Mouse (Mus musculus) heart, postnatal 0 days (tissue): ENCODE measurements at regions not wholly inside any gene's neighbourhood (a gene's known extent, or its start where the extent isn't known, plus 50 kb on each side); places are given as distances from the start of the nearest gene placed in this dataset.

Experiments
- ATAC-seq: fragments of 200-750 bp; cut with Nextera tagmentation; 2 replicates; pipeline ENCODE4 v1.8.0; 2017; ENCODE audit warnings: low read depth, moderate number of reproducible peaks, moderate library complexity; ENCODE audit not compliant: insufficient read depth
- DNase-seq: peaks from one replicate; pipeline ENCODE4 v3.0.0-alpha.2; 2016; ENCODE audit warnings: low spot score
- H3K27ac ChIP-seq: fragments of 300-500 bp; sonication (generic); 2 replicates; pipeline ENCODE4 v1.5.1; 2014; ENCODE audit warnings: low read depth, mild to moderate bottlenecking
- H3K27me3 ChIP-seq: fragments of 300-500 bp; sonication (generic); 2 replicates; pipeline ENCODE4 v1.6.1; 2014; ENCODE audit warnings: low read length, mixed read lengths; ENCODE audit not compliant: control insufficient read depth, insufficient read depth
- H3K36me3 ChIP-seq: fragments of 300-500 bp; sonication (generic); replicated peaks from 2 replicates; pipeline ENCODE4 v1.6.1; 2014; ENCODE audit warnings: low read length, mixed read lengths; ENCODE audit not compliant: control insufficient read depth, insufficient read depth
- H3K4me1 ChIP-seq: fragments of 300-500 bp; sonication (generic); 2 replicates; pipeline ENCODE4 v1.6.1; 2014; ENCODE audit warnings: antibody characterized with exemption; ENCODE audit not compliant: control insufficient read depth, insufficient read depth
- H3K4me2 ChIP-seq: fragments of 300-500 bp; sonication (generic); 2 replicates; pipeline ENCODE4 v1.6.1; 2014; ENCODE audit warnings: low read depth, mild to moderate bottlenecking, low read length, moderate library complexity
- H3K4me3 ChIP-seq: fragments of 300-500 bp; sonication (generic); 2 replicates; pipeline ENCODE4 v1.5.1; 2014; ENCODE audit warnings: low read depth, low read length
- H3K9ac ChIP-seq: fragments of 300-500 bp; sonication (generic); replicated peaks from 2 replicates; pipeline ENCODE4 v1.6.1; 2014; ENCODE audit warnings: low read depth, low read length, mixed read lengths
- H3K9me3 ChIP-seq: fragments of 300-500 bp; sonication (generic); replicated peaks from 2 replicates; pipeline ENCODE4 v1.6.1; 2016; ENCODE audit warnings: low read length; ENCODE audit not compliant: control insufficient read depth
- CTCF ChIP-seq: IDR thresholded peaks from 2 replicates; pipeline ENCODE4 v1.5.1; 2016; ENCODE audit warnings: antibody characterized with exemption, control low read depth, low read depth
- EP300 ChIP-seq: IDR thresholded peaks from 2 replicates; pipeline ENCODE4 v1.6.1; 2016; ENCODE audit warnings: antibody characterized with exemption, low read depth
- WGBS: fragments of 180-500 bp; shearing (Covaris S2); extraction: QIAGEN DNeasy Blood & Tissue Kit; methylation state at CpG from one replicate; pipeline ENCODE4 v1.1.7; 2014; 5-methylcytosine and 5-hydroxymethylcytosine counted together

GRCm38 (mm10) chr16:29735371-29736008 lies 156.4 kb downstream of the Opa1 start:
- Histone ChIP-seq H3K27me3 (peaks cover 19% of the 10 kb centered on the region), H3K36me3 (no peaks in the 10 kb centered on the region), H3K9ac (no peak overlapping the region), H3K4me2 (no peak overlapping the region), H3K9me3 (no peaks in the 10 kb centered on the region), H3K4me1 (peaks cover 8% of the 10 kb centered on the region), H3K27ac (peak overlapping the region; percentile 2; the same call in 1 of the 2 replicates), H3K4me3 (no peak overlapping the region)
- TF ChIP-seq EP300 (no peak), CTCF (no peak)
- 28% methylated on average over 12 of the region's 12 CpGs for WGBS
- DNase-seq = no peak
- ATAC-seq = no peak

DNA sequence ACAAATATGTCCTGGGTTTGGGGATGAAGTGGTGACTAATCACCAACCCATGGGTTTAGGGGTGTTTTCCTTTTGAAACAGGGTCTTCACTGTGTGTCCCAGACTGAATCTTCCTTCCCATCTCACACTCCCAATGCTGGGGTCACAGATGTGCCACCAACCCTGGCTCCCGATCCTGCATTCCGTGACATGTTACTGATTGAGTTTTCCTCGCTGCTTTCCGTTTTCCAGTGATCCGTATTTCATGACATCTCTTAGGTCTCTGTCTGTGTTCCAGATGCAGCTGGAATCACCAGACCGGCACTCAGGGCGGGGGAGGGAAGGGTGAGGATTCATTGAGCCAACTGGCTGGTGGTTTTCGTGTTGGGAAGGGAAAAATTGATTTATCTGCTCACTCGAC lies 157.1 kb downstream of the Opa1 start:
- Histone ChIP-seq H3K9me3 (no peaks in the 10 kb centered on the region), H3K9ac (no peak overlapping the region), H3K27ac (no peak overlapping the region), H3K4me3 (no peak overlapping the region), H3K36me3 (no peaks in the 10 kb centered on the region), H3K4me1 (peaks cover 8% of the 10 kb centered on the region), H3K27me3 (peaks cover 14% of the 10 kb centered on the region), H3K4me2 (no peak overlapping the region)
- TF ChIP-seq CTCF (no peak), EP300 (no peak)
- WGBS = 86% methylated on average over 9 of the region's 9 CpGs
- no peak for DNase-seq
- ATAC-seq = no peak

DNA sequence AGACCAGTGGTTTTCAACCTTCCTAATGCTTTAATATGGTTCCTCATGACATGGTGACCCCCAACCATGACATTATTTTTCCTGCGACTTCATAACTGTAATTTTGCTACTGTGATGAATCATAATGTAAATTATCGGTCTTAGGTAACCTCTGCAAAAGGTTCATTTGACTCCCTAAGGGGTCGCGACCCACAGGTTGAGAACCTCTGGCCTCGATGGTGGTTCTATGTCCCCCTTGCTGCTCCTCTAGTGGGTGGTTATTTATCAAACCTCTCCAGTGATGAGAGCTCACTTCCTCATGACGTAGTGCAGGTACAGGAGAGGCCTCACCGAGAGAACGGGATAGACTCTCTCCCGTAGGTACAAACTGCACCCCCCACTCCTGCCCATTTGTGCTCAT lies 158.9 kb downstream of the Opa1 start:
- TF ChIP-seq CTCF (no peak), EP300 (no peak)
- Histone ChIP-seq H3K4me1 (peaks cover 8% of the 10 kb centered on the region), H3K9ac (no peak overlapping the region), H3K36me3 (no peaks in the 10 kb centered on the region), H3K4me2 (no peak overlapping the region), H3K9me3 (no peaks in the 10 kb centered on the region), H3K4me3 (no peak overlapping the region), H3K27ac (no peak overlapping the region), H3K27me3 (peaks cover 6% of the 10 kb centered on the region; the same call in 1 of the 2 replicates)
- no peak for ATAC-seq
- no peak for DNase-seq
- WGBS = 73% methylated on average over 9 of the region's 9 CpGs

DNA sequence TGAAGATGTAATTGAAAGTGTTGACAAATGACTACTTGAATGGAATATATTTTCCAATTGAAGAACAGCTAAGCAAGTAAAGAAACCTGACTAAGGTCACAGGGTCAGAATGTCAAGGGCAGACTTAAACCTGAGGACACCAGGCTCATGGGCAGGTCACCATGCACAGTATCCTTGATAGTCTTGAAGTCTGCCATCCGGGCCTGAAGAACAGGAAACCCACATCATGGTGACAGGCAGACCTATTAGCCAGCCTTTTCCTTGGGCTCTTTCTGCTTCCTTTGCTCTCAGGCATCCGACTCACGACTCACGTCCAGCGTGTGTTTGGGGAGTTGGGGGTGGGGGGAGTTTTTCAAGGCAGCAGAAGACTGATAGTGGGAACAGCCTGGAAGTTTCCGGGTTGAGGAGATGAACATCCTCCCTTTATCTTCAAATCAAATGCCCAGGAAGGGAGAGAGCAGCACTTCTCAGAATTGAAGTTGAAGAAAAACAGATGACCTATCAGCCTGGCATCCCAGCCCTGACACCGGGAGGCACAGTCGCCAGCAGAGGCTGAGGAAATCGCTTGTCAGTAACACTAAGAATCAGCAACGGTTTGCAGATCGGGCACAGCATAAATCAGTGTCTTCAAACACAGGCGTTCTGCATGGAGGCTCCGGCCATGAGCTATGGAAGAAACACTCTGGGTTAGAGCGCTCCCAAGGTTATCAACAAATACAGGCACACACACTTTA lies 163.5 kb downstream of the Opa1 start:
- ATAC-seq (no peak), DNase-seq (no peak)
- Histone ChIP-seq H3K4me3 (no peak overlapping the region), H3K27me3 (0 out of 2 replicates have a peak, but pooled peaks cover 4% of the 10 kb centered on the region), H3K36me3 (no peaks in the 10 kb centered on the region), H3K27ac (no peak overlapping the region), H3K4me1 (no peaks in the 10 kb centered on the region; the same call in 1 of the 2 replicates), H3K9ac (no peak overlapping the region), H3K4me2 (no peak overlapping the region), H3K9me3 (peaks cover 2% of the 10 kb centered on the region; the same call in 1 of the 2 replicates)
- 10% methylated on average over 14 of the region's 14 CpGs for WGBS
- TF ChIP-seq EP300 (no peak), CTCF (no peak)

DNA sequence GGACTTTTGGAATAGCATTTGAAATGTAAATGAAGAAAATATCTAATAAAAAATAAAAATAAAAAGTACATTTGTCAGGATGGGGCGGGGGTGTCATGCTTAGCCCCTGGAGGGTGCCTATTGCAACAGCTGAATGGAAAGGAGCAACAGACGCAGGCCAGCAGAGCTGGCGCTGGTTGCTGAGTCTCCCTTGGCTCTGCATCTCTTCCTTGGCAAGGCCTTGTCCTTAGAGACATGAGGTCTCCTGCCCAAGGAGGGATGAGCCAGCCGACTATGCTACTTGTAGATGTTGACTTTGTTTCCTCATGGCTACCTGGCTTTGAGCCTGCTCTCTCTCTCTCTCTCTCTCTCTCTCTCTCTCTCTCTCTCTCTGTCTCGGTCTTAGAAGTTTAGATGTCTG lies 166.4 kb downstream of the Opa1 start:
- ATAC-seq (no peak), DNase-seq (no peak)
- Histone ChIP-seq H3K4me1 (no peaks in the 10 kb centered on the region; the same call in 1 of the 2 replicates), H3K4me2 (no peak overlapping the region), H3K9ac (no peak overlapping the region), H3K4me3 (no peak overlapping the region), H3K9me3 (peaks cover 5% of the 10 kb centered on the region; the same call in 1 of the 2 replicates), H3K27me3 (peaks cover 16% of the 10 kb centered on the region; the same call in 1 of the 2 replicates), H3K36me3 (no peaks in the 10 kb centered on the region), H3K27ac (no peak overlapping the region)
- no peak for TF ChIP-seq EP300
- TF ChIP-seq CTCF = no peak
- 81% methylated on average over 5 of the region's 5 CpGs for WGBS
